Mouse (Mus musculus): Measurements from ENCODE around the gene Oxct1. TPM values are rescaled to one million over a fixed set of nuclear protein-coding genes. Genes with fewer than 3 reads are reported as not detected.

Oxct1 gene
- polyA plus RNA-seq, 1 experiment from 2014 or later = 16.2 TPM

- Histone ChIP-seq H3K27ac (ENCODE audit: low read depth) (no peak overlapping the region), H3K4me2 (ENCODE audit: low read depth, low read length) (no peak overlapping the region), H3K9ac (replicated peaks) (no peak overlapping the region), H3K27me3 (ENCODE audit: insufficient read depth, low read length) (no peaks in the 10 kb centered on the region), H3K9me3 (ENCODE audit: low read length) (no peaks in the 10 kb centered on the region), H3K36me3 (replicated peaks; ENCODE audit: insufficient read depth, low read length) (no peaks in the 10 kb centered on the region), H3K4me1 (ENCODE audit: insufficient read depth) (no peaks in the 10 kb centered on the region), H3K4me3 (ENCODE audit: low read depth, low read length) (no peak overlapping the region)
- 83% methylated on average over 6 of the region's 6 CpGs for WGBS (ENCODE audit: insufficient replicate concordance)
- no peak for TF ChIP-seq EP300 (IDR thresholded peaks at IDR 0.05; ENCODE audit: low read depth)
- ATAC-seq (no peak), DNase-seq (no peak)
Observed at GRCm38 (mm10) chr15:4119962-4120361, 93.8 kb downstream of the Oxct1 start.

DNA sequence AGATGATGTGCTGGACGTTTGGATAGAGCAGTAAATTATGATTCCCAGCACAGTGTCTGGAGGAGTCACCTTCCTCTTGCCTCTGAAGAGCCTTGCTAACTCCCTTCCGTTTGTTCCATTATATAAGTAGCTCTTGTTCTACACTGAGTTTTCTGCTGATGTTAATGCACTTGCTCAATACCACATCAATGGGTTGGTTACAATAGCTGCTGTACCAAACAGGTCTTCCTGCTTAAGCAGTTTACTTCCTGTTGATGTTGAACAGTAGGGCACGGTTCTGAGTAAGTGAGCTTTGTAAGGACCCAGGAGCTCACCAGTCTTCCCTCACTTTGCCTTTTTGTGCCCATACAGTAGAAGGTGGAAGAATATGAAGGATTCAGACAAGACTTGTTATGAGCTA is 98.5 kb downstream of the Oxct1 start:
- Histone ChIP-seq H3K27ac (ENCODE audit: low read depth) (no peak overlapping the region), H3K4me3 (ENCODE audit: low read depth, low read length) (no peak overlapping the region), H3K27me3 (ENCODE audit: insufficient read depth, low read length) (no peaks in the 10 kb centered on the region), H3K9ac (replicated peaks) (no peak overlapping the region), H3K36me3 (replicated peaks; ENCODE audit: insufficient read depth, low read length) (no peaks in the 10 kb centered on the region), H3K4me1 (ENCODE audit: insufficient read depth) (no peaks in the 10 kb centered on the region), H3K4me2 (ENCODE audit: low read depth, low read length) (no peak overlapping the region), H3K9me3 (ENCODE audit: low read length) (no peaks in the 10 kb centered on the region)
- DNase-seq = no peak
- no peak for ATAC-seq
- WGBS (ENCODE audit: insufficient replicate concordance) = 70% methylated on average over 3 of the region's 3 CpGs
- TF ChIP-seq CTCF (IDR thresholded peaks at IDR 0.05; ENCODE audit: low read depth) = no peak
- TF ChIP-seq EP300 (IDR thresholded peaks at IDR 0.05; ENCODE audit: low read depth) = no peak

GRCm38 (mm10) chr15:4138524-4138923 is 112.3 kb downstream of the Oxct1 start:
- 89% methylated on average over 1 of the region's 1 CpGs for WGBS (ENCODE audit: insufficient replicate concordance)
- TF ChIP-seq EP300 (IDR thresholded peaks at IDR 0.05; ENCODE audit: low read depth) (no peak), CTCF (IDR thresholded peaks at IDR 0.05; ENCODE audit: low read depth) (no peak)
- Histone ChIP-seq H3K36me3 (replicated peaks; ENCODE audit: insufficient read depth, low read length) (no peaks in the 10 kb centered on the region), H3K9me3 (ENCODE audit: low read length) (no peaks in the 10 kb centered on the region), H3K4me1 (ENCODE audit: insufficient read depth) (no peaks in the 10 kb centered on the region), H3K9ac (replicated peaks) (no peak overlapping the region), H3K4me2 (ENCODE audit: low read depth, low read length) (no peak overlapping the region), H3K27ac (ENCODE audit: low read depth) (no peak overlapping the region), H3K4me3 (ENCODE audit: low read depth, low read length) (no peak overlapping the region), H3K27me3 (ENCODE audit: insufficient read depth, low read length) (no peaks in the 10 kb centered on the region)
- DNase-seq = no peak
- no peak for ATAC-seq

- no peak for ATAC-seq
- TF ChIP-seq CTCF (IDR thresholded peaks at IDR 0.05; ENCODE audit: low read depth) = no peak
- no peak for TF ChIP-seq EP300 (IDR thresholded peaks at IDR 0.05; ENCODE audit: low read depth)
- Histone ChIP-seq H3K9me3 (ENCODE audit: low read length) (no peaks in the 10 kb centered on the region), H3K9ac (replicated peaks) (no peak overlapping the region), H3K36me3 (replicated peaks; ENCODE audit: insufficient read depth, low read length) (no peaks in the 10 kb centered on the region), H3K4me2 (ENCODE audit: low read depth, low read length) (no peak overlapping the region), H3K27ac (ENCODE audit: low read depth) (no peak overlapping the region), H3K27me3 (ENCODE audit: insufficient read depth, low read length) (no peaks in the 10 kb centered on the region), H3K4me1 (ENCODE audit: insufficient read depth) (no peaks in the 10 kb centered on the region), H3K4me3 (ENCODE audit: low read depth, low read length) (no peak overlapping the region)
- 88% methylated on average over 12 of the region's 12 CpGs for WGBS (ENCODE audit: insufficient replicate concordance)
- no peak for DNase-seq
Observed at GRCm38 (mm10) chr15:4139516-4139915, 113.3 kb downstream of the Oxct1 start.

- WGBS (ENCODE audit: insufficient replicate concordance) = 74% methylated on average over 5 of the region's 5 CpGs
- TF ChIP-seq EP300 (IDR thresholded peaks at IDR 0.05; ENCODE audit: low read depth) (no peak), CTCF (IDR thresholded peaks at IDR 0.05; ENCODE audit: low read depth) (no peak)
- no peak for ATAC-seq
- Histone ChIP-seq H3K9me3 (ENCODE audit: low read length) (no peaks in the 10 kb centered on the region), H3K27ac (ENCODE audit: low read depth) (no peak overlapping the region), H3K9ac (replicated peaks) (no peak overlapping the region), H3K4me2 (ENCODE audit: low read depth, low read length) (no peak overlapping the region), H3K4me3 (ENCODE audit: low read depth, low read length) (no peak overlapping the region), H3K36me3 (replicated peaks; ENCODE audit: insufficient read depth, low read length) (0 out of 2 replicates have a peak, but pooled peaks cover 2% of the 10 kb centered on the region), H3K4me1 (ENCODE audit: insufficient read depth) (no peaks in the 10 kb centered on the region), H3K27me3 (ENCODE audit: insufficient read depth, low read length) (no peaks in the 10 kb centered on the region)
- no peak for DNase-seq
Observed at GRCm38 (mm10) chr15:4145352-4145751, 119.2 kb downstream of the Oxct1 start.

- H3K4me3 ChIP-seq (ENCODE audit: low read depth, low read length) = no peak overlapping the region
- no peaks in the 10 kb centered on the region for H3K4me1 ChIP-seq (ENCODE audit: insufficient read depth)
- no peak for DNase-seq
- H3K36me3 ChIP-seq (replicated peaks; ENCODE audit: insufficient read depth, low read length) = 0 out of 2 replicates have a peak, but pooled peaks cover 2% of the 10 kb centered on the region
- no peaks in the 10 kb centered on the region for H3K27me3 ChIP-seq (ENCODE audit: insufficient read depth, low read length)
- TF ChIP-seq CTCF (IDR thresholded peaks at IDR 0.05; ENCODE audit: low read depth) = no peak
- TF ChIP-seq EP300 (IDR thresholded peaks at IDR 0.05; ENCODE audit: low read depth) = no peak
- no peaks in the 10 kb centered on the region for H3K9me3 ChIP-seq (ENCODE audit: low read length)
- H3K4me2 ChIP-seq (ENCODE audit: low read depth, low read length) = no peak overlapping the region
- H3K9ac ChIP-seq (replicated peaks) = no peak overlapping the region
- no peak for ATAC-seq
- WGBS (ENCODE audit: insufficient replicate concordance) = 73% methylated on average over 2 of the region's 2 CpGs
- H3K27ac ChIP-seq (ENCODE audit: low read depth) = no peak overlapping the region
Observed at GRCm38 (mm10) chr15:4147700-4148099, 121.5 kb downstream of the Oxct1 start.
